In the genomic region with DNA sequence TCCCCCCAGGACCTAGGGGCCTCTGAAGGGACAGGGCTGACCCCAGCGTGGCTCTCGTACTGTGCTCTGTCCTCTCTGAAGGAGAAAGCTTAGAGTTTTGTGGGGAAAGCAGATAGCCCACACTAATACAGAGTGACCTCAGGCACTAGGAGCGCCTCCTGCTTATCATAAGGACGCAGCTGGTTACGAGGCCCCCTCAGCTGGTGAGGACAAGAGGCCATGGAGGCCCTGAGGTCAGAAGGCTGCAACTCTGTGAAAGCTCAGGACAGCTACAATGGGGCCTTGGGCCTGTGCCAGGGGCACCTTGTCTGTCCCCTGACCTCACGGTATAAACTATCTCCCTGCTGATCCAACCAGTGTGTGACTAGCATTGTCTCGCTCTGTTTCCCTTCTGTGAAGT, we compare ENCODE assay signal across 9 mouse cellular contexts. TPM values are rescaled to one million over a fixed set of nuclear protein-coding genes. Genes with fewer than 3 reads are reported as not detected.
DNase-seq lines count a peak whose midpoint lies in the region; ATAC-seq and TF ChIP-seq lines count a peak whose summit lies in the region.
"Had no signal": no experiment of that assay in that cellular context is flagged by ENCODE, and none has a peak within 500 bp of the region (broad histone marks: within the 10 kb centered on the region; RNA-seq: fewer than 3 reads in every experiment).

No protein-coding gene starts in this region.

- no peak for ATAC-seq in midbrain, embryonic 15.5 days (replicated peaks)
- peak; percentile 80 for ATAC-seq in liver, postnatal 0 days
- ATAC-seq in activated CD4-positive, CD25-positive, alpha-beta regulatory T cell, adult 4 months = no peak

- H3K27me3 ChIP-seq in midbrain, embryonic 10.5 days (ENCODE audit: low read depth, poor library complexity, severe bottlenecking) = no peaks in the 10 kb centered on the region
- no peaks in the 10 kb centered on the region for H3K27me3 ChIP-seq in midbrain, embryonic 15.5 days (replicated peaks)
- H3K27me3 ChIP-seq in embryonic facial prominence, embryonic 10.5 days (replicated peaks; ENCODE audit: low read depth, poor library complexity, severe bottlenecking) = no peaks in the 10 kb centered on the region
- H3K27me3 ChIP-seq in liver, postnatal 0 days (ENCODE audit: insufficient read depth, low read length) = no peaks in the 10 kb centered on the region

- no peak overlapping the region for H3K4me2 ChIP-seq in midbrain, embryonic 15.5 days
- peak overlapping the region; percentile 42 for H3K4me2 ChIP-seq in liver, postnatal 0 days (ENCODE audit: low read depth, low read length)

- no peaks in the 10 kb centered on the region for H3K4me1 ChIP-seq in midbrain, embryonic 10.5 days
- no peaks in the 10 kb centered on the region for H3K4me1 ChIP-seq in midbrain, embryonic 15.5 days
- H3K4me1 ChIP-seq in embryonic facial prominence, embryonic 10.5 days = no peaks in the 10 kb centered on the region
- H3K4me1 ChIP-seq in liver, postnatal 0 days (ENCODE audit: insufficient read depth) = peaks cover 42% of the 10 kb centered on the region

- no peak for DNase-seq in midbrain, embryonic 10.5 days (ENCODE audit: low spot score)
- DNase-seq in embryonic facial prominence, embryonic 10.5 days (ENCODE audit: low spot score) = no peak
- peak; percentile 72 for DNase-seq in kidney, adult 9 months
- peak; percentile 77 for DNase-seq in liver, postnatal 0 days
- DNase-seq in urinary bladder, postnatal 10 days (ENCODE audit: low spot score) = no peak
- DNase-seq in gastrocnemius, postnatal 4 days (ENCODE audit: low spot score in 2 of 2) = no peak

- TF ChIP-seq CTCF in liver, postnatal 0 days (IDR thresholded peaks at IDR 0.05; ENCODE audit: low read depth) = no peak

- TF ChIP-seq EP300 in liver, postnatal 0 days (IDR thresholded peaks at IDR 0.05; ENCODE audit: low read depth) = peak; percentile 93

- H3K9ac ChIP-seq in midbrain, embryonic 15.5 days = no peak overlapping the region
- H3K9ac ChIP-seq in liver, postnatal 0 days (replicated peaks) = peak overlapping the region; percentile 16

- H3K4me3 ChIP-seq in midbrain, embryonic 10.5 days = no peak overlapping the region
- no peak overlapping the region for H3K4me3 ChIP-seq in midbrain, embryonic 15.5 days
- H3K4me3 ChIP-seq in embryonic facial prominence, embryonic 10.5 days = no peak overlapping the region
- H3K4me3 ChIP-seq in liver, postnatal 0 days (ENCODE audit: low read depth, low read length) = no peak overlapping the region

- 85% methylated on average over 7 of the region's 7 CpGs for WGBS in midbrain, embryonic 10.5 days
- WGBS in midbrain, embryonic 15.5 days = 83% methylated on average over 7 of the region's 7 CpGs
- 77% methylated on average over 7 of the region's 7 CpGs for WGBS in embryonic facial prominence, embryonic 10.5 days
- 40% methylated on average over 7 of the region's 7 CpGs for WGBS in liver, postnatal 0 days (ENCODE audit: insufficient replicate concordance)

- peaks cover 100% of the 10 kb centered on the region for H3K36me3 ChIP-seq in midbrain, embryonic 10.5 days
- H3K36me3 ChIP-seq in midbrain, embryonic 15.5 days (replicated peaks) = peaks cover 82% of the 10 kb centered on the region
- H3K36me3 ChIP-seq in embryonic facial prominence, embryonic 10.5 days (replicated peaks) = peaks cover 100% of the 10 kb centered on the region
- H3K36me3 ChIP-seq in liver, postnatal 0 days (replicated peaks; ENCODE audit: insufficient read depth, low read length) = peaks cover 72% of the 10 kb centered on the region

- peaks cover 20% of the 10 kb centered on the region for H3K9me3 ChIP-seq in midbrain, embryonic 10.5 days (replicated peaks)
- H3K9me3 ChIP-seq in midbrain, embryonic 15.5 days = no peaks in the 10 kb centered on the region
- H3K9me3 ChIP-seq in embryonic facial prominence, embryonic 10.5 days = peaks cover 14% of the 10 kb centered on the region
- H3K9me3 ChIP-seq in liver, postnatal 0 days (ENCODE audit: low read length) = no peaks in the 10 kb centered on the region

- H3K27ac ChIP-seq in midbrain, embryonic 10.5 days (replicated peaks) = peak overlapping the region; percentile 55; the same call in 1 of the 2 replicates
- no peak overlapping the region for H3K27ac ChIP-seq in midbrain, embryonic 15.5 days
- H3K27ac ChIP-seq in embryonic facial prominence, embryonic 10.5 days (replicated peaks) = peak overlapping the region; percentile 24
- peak overlapping the region; percentile 84 for H3K27ac ChIP-seq in liver, postnatal 0 days (ENCODE audit: low read depth)

RNA-seq across cellular contexts. Expression of a gene that starts 28.4 kb away (rescaled TPM):
- 0.16 and 0.52 TPM in 2 replicates for polyA plus RNA-seq in midbrain, embryonic 10.5 days (2016; fragmentation: Nextera tagmentation; extraction: Ambion mirVana)
- polyA plus RNA-seq in midbrain, embryonic 15.5 days (2015; fragmentation: Nextera tagmentation; extraction: Ambion mirVana) = 1.1 and 1.5 TPM in 2 replicates
- polyA plus RNA-seq in embryonic facial prominence, embryonic 10.5 days (2016; fragmentation: Nextera tagmentation; extraction: Ambion mirVana) = 0.35 and 0.38 TPM in 2 replicates
- 0.08 and 0.13 TPM in 2 replicates for polyA plus RNA-seq in liver, postnatal 0 days (2015; fragmentation: Nextera tagmentation; extraction: Ambion mirVana)
- not detected for polyA plus RNA-seq in activated CD4-positive, CD25-positive, alpha-beta regulatory T cell, adult 4 months (2017; shearing (Covaris generic))
- total RNA-seq in gastrocnemius, postnatal 4 days (2021) = under 1 TPM in 1 of 2 experiments, not detected in 1; 0.23 TPM
- total RNA-seq: MEL had no signal

RNA-seq across cellular contexts. Expression of a gene that starts 37.2 kb away (rescaled TPM):
- 214 and 239 TPM in 2 replicates for polyA plus RNA-seq in midbrain, embryonic 10.5 days (2016; fragmentation: Nextera tagmentation; extraction: Ambion mirVana)
- 220 and 224 TPM in 2 replicates for polyA plus RNA-seq in midbrain, embryonic 15.5 days (2015; fragmentation: Nextera tagmentation; extraction: Ambion mirVana)
- 172 and 192 TPM in 2 replicates for polyA plus RNA-seq in embryonic facial prominence, embryonic 10.5 days (2016; fragmentation: Nextera tagmentation; extraction: Ambion mirVana)
- 30.3 and 33.6 TPM in 2 replicates for polyA plus RNA-seq in liver, postnatal 0 days (2015; fragmentation: Nextera tagmentation; extraction: Ambion mirVana)
- polyA plus RNA-seq in activated CD4-positive, CD25-positive, alpha-beta regulatory T cell, adult 4 months (2017; shearing (Covaris generic)) = 10 to 100 TPM; 32.6 to 51.4 TPM
- 10 to 100 TPM; 77.9 to 96.4 TPM for total RNA-seq in gastrocnemius, postnatal 4 days (2021)

RNA-seq across cellular contexts. Expression of a gene that starts 40.0 kb away (rescaled TPM):
- 0.07 TPM in 1 of 2 replicates, not detected in the other for polyA plus RNA-seq in midbrain, embryonic 10.5 days (2016; fragmentation: Nextera tagmentation; extraction: Ambion mirVana)
- 0.08 and 0.26 TPM in 2 replicates for polyA plus RNA-seq in midbrain, embryonic 15.5 days (2015; fragmentation: Nextera tagmentation; extraction: Ambion mirVana)
- polyA plus RNA-seq in embryonic facial prominence, embryonic 10.5 days (2016; fragmentation: Nextera tagmentation; extraction: Ambion mirVana) = 0.10 and 0.75 TPM in 2 replicates
- polyA plus RNA-seq in liver, postnatal 0 days (2015; fragmentation: Nextera tagmentation; extraction: Ambion mirVana) = 2.0 and 2.3 TPM in 2 replicates
- 10 to 100 TPM in 1 of 2 experiments, 1 to 10 TPM in 1; 2.5 to 10.9 TPM for polyA plus RNA-seq in activated CD4-positive, CD25-positive, alpha-beta regulatory T cell, adult 4 months (2017; shearing (Covaris generic))
- total RNA-seq in gastrocnemius, postnatal 4 days (2021) = under 1 TPM in 1 of 2 experiments, not detected in 1; 0.66 TPM

RNA-seq across cellular contexts. Expression of a gene that starts 56.5 kb away (rescaled TPM):
- polyA plus RNA-seq in midbrain, embryonic 10.5 days (2016; fragmentation: Nextera tagmentation; extraction: Ambion mirVana) = 23.0 and 25.6 TPM in 2 replicates
- 12.2 and 12.7 TPM in 2 replicates for polyA plus RNA-seq in midbrain, embryonic 15.5 days (2015; fragmentation: Nextera tagmentation; extraction: Ambion mirVana)
- polyA plus RNA-seq in embryonic facial prominence, embryonic 10.5 days (2016; fragmentation: Nextera tagmentation; extraction: Ambion mirVana) = 23.4 and 24.2 TPM in 2 replicates
- polyA plus RNA-seq in liver, postnatal 0 days (2015; fragmentation: Nextera tagmentation; extraction: Ambion mirVana) = 3.6 and 4.0 TPM in 2 replicates
- polyA plus RNA-seq in activated CD4-positive, CD25-positive, alpha-beta regulatory T cell, adult 4 months (2017; shearing (Covaris generic)) = 10 to 100 TPM; 23.4 to 28.1 TPM
- 10 to 100 TPM; 45.5 to 49.4 TPM for total RNA-seq in gastrocnemius, postnatal 4 days (2021)

Comparison
In these comparisons a context has a peak if more than half of its experiments do, and no peak if none do; other contexts are left out.
1. DNase-seq: peak in kidney, adult 9 months (single experiment) and liver, postnatal 0 days (single experiment); none in midbrain, embryonic 10.5 days (single experiment), embryonic facial prominence, embryonic 10.5 days (single experiment), urinary bladder, postnatal 10 days (single experiment) and gastrocnemius, postnatal 4 days (0 of 2).